Mouse (Mus musculus) liver, adult (tissue): Measurements from ENCODE around the gene Pole3.
A peak's percentile ranks its signal among the peaks of the same experiment; 100 is the strongest.

Experiments used
- GATA4 ChIP-seq: IDR thresholded peaks from 2 replicates; pipeline ENCODE4 v1.6.1; 2014; ENCODE audit warnings: mild to moderate bottlenecking, low read length; ENCODE audit not compliant: insufficient replicate concordance

Pole3 gene

GRCm38 (mm10) chr4:62527655-62528054 lies 2.8 kb upstream of the Pole3 start:
- no peak for TF ChIP-seq GATA4

- TF ChIP-seq GATA4, result no peak
Measured at GRCm38 (mm10) chr4:62526256-62526655, 1.4 kb upstream of the Pole3 start.

- no peak for TF ChIP-seq GATA4
Measured at GRCm38 (mm10) chr4:62525489-62525811, 582 bp upstream of the Pole3 start.

- TF ChIP-seq GATA4, result no peak
Measured at GRCm38 (mm10) chr4:62520892-62521400, 3.9 kb downstream of the Pole3 start.

GRCm38 (mm10) chr4:62519849-62520233 lies 5.0 kb downstream of the Pole3 start, which contains the start of gene Alad:
TSS of gene Alad (minus strand) at chr4:62519918.
- TF ChIP-seq GATA4, result peak; percentile 47; the same call in 1 of the 2 replicates

GRCm38 (mm10) chr4:62519122-62519848 lies 5.6 kb downstream of the Pole3 start:
- TF ChIP-seq GATA4, result no peak

- TF ChIP-seq GATA4, result no peak
Measured at GRCm38 (mm10) chr4:62518416-62519121, 6.3 kb downstream of the Pole3 start.

- no peak for TF ChIP-seq GATA4
Measured at GRCm38 (mm10) chr4:62517538-62518415, 7.1 kb downstream of the Pole3 start.

- TF ChIP-seq GATA4, result no peak; the same call in 1 of the 2 replicates
Measured at GRCm38 (mm10) chr4:62517046-62517445, 7.8 kb downstream of the Pole3 start.

GRCm38 (mm10) chr4:62516579-62516978 lies 8.3 kb downstream of the Pole3 start:
- no peak for TF ChIP-seq GATA4

- TF ChIP-seq GATA4, result peak; percentile 69; the same call in 1 of the 2 replicates
Measured at GRCm38 (mm10) chr4:62516079-62516478, 8.8 kb downstream of the Pole3 start.

- peak; percentile 54; the same call in 1 of the 2 replicates for TF ChIP-seq GATA4
Measured at GRCm38 (mm10) chr4:62515490-62515889, 9.4 kb downstream of the Pole3 start.

GRCm38 (mm10) chr4:62514995-62515394 lies 9.9 kb downstream of the Pole3 start:
- no peak for TF ChIP-seq GATA4

GRCm38 (mm10) chr4:62513998-62514506 lies 10.8 kb downstream of the Pole3 start:
- no peak for TF ChIP-seq GATA4

GRCm38 (mm10) chr4:62509946-62510345 lies 14.9 kb downstream of the Pole3 start:
- no peak for TF ChIP-seq GATA4
